Mouse (Mus musculus): ENCODE data around the gene Rabl6.
A peak's percentile ranks its signal among the peaks of the same experiment; 100 is the strongest.
"Not testable (repeated sequence)": the region's sequence is repeated elsewhere in the genome, so short reads cannot be mapped to it uniquely, and the experiment has no call there.

Rabl6 gene

DNA sequence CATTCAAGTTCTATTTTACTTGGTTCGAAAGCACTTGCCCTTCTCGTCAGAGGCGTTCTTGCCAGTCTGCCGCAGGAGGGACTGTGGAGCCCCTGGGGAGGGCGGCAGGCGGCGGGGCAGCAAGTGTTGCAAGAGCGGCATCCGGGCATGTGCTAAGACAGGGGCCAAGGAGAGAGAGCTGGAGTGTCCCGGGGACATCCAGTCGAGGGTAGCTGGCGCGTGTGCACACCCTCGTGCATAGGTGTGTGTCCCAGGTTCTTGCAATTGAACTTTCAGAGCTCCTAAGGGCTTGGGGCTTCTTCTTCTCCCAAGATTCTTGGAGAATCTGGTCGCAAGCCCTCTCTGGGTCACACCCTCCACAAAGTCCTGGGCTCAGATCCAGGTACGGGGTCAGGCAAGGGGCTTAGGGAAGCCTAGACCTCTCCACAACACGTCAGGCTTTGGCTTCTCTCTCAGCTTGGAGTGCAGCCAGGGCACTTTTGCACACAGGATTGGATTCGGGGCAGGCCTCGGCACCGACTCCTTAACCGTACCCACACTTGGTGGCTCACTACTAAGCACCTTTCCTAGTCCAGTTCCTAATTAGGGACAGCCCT, 32.8 kb downstream of the Rabl6 start:
- peak in 1 of 2 experiments; percentile 79 for DNase-seq (ENCODE audit: low spot score in 2 of 2)

DNA sequence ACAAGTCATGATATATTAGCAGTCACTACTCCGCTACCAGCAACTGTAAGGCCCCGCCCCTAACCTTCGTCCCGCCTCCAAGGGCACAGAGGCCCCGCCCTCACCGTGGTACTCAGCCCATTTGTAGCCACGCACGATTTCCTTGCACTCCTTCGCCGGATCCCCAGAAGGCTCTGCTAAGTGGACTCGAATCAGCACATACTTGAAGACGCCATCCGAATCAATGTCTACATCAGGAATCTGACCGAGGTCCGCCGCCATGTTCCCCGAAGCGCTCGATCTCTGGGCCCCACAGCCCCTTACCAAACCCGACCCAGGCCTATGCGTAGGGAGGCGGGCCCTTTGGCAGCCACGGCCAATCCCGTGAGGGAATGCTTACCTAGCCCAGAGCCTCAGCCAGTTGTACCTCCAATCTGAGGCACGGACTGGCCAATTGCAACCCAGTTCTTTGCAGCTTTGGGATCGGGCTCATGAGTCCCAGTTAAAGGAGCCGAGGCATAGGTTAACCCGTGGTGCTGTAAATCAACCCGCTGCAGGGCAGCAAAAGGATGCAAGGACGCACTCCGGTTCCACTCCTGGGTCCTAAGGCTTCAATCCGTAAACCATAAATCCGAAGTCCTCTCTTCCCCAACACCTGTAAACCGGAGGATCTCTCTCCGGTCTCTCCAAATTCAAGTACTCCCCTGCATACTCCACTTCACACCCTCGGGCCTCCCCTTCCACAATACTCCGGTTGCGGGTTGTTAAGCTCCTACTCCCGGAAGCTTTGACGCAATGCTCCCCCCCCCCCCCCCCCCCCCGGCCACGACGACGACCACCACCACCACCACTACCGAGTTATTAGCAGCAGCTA, 33.5 kb downstream of the Rabl6 start, which contains the start of the genes Mamdc4 and Phpt1:
Mamdc4 (minus strand) TSS at position 267 of the 853 bp plus-strand sequence.
Phpt1 (minus strand) TSS at position 646 of the 853 bp plus-strand sequence.
- peak; percentile 91 to 94 for DNase-seq (ENCODE audit: low spot score in 2 of 2)

DNA sequence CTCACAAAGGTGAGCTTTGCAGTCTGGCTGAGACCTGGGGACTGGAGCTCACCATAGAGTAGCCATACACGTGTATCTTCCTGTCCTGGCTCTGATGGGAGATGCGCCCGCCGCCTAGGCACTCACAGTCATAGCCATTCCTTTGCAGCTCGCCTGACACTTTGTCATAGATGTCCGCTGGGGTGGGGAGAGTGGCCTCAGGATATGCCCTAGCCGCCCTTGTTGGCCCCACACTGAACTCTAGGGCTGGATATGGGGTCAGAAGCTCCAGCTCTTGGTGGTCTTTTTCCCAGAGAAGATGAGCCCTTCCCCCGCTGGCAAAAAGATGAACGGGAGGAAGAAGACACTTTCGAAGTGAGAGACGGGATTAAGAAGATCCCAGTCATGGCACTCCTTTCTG, 34.2 kb downstream of the Rabl6 start:
- peak in 1 of 2 experiments; percentile 63 for DNase-seq (ENCODE audit: low spot score in 2 of 2)

DNA sequence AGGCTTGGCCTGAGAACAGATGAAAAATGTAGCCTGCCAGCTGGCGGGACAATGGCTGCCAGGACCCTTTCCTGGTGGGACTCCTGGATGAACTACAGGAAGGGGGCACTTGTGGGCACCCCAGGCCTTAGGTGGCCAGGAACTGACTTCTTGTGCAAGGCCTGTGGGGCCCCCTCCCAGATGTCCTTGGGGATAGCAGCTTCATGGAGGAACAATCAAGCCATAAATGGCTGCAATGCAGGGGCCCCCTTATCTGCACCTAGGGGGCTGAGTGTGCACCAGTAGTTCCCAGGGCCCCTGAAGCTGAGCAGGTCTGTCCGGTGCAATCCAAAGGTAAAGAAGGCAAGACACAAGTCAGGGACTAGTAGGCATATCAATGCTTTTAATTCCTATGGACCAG, 35.3 kb downstream of the Rabl6 start:
- DNase-seq (ENCODE audit: low spot score in 2 of 2) = peak in 1 of 2 experiments; percentile 61

DNA sequence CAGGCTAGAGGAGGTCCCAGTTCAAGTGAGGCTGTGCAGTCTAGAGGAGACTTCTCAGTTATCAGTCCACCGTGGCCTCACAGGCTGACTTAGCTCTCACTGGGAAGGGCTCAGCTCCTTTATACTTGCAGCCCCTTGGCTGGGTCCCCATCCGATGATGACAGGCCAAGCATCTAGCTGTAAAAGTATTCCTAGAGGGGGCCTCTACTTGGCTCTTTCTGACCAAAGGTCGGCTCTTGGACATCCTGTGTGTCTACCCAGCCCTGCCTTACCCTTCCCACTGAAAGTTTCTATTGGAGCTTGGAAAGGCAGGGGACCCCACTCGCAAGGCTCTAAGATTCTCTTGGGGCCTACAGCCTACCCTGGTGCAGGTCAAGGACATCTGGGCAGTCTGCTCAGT, 37.1 kb downstream of the Rabl6 start:
- DNase-seq (ENCODE audit: low spot score in 2 of 2) = no peak

DNA sequence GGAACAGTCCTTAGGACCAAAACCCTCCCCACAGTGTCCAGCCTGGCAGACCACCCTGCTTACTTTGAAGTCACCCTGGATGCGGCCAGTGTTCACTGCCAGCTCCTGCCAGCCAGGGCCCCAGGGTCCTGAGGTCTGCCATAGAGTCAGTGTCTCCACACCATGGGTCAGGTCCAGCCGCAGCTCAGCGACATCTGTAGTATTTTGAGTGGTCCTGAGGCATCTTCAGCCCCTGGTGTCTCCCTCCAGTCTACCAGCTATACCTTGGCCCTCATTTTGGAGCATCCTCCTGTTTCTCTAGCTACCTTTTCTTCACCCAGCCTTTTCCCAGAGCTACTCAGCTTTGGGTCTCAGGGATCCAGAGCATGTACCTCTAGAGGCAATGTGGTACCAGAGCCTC, 39.0 kb downstream of the Rabl6 start:
- DNase-seq (ENCODE audit: low spot score in 2 of 2) = peak in 1 of 2 experiments; percentile 56

DNA sequence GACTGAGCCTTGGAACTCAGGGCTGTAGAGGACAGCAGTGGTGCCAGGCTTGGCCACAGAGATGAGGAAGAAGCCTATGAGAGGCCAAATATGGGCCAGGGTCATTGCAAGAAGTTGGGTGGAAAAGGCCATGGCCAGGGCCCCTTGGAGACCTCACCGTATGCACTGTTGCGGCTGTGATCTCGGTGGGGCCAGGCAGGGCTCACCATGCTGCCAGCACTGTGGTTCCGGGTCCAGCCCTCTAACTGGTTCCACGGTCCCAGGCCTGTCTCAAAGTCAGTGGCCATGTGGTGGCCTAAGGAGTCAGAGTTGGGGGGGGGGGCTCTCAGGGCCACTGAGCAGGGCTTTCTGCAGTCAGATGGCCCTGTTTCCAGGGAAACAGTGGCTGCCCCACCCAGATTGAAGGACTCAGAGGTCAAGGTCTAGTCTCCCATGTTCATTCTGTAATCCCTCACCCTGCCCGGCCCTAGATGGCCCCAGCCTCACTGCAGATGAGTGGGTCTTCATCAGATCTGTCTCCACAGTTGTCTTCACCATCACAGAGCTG, 39.8 kb downstream of the Rabl6 start:
- DNase-seq (ENCODE audit: low spot score in 2 of 2) = no peak

DNA sequence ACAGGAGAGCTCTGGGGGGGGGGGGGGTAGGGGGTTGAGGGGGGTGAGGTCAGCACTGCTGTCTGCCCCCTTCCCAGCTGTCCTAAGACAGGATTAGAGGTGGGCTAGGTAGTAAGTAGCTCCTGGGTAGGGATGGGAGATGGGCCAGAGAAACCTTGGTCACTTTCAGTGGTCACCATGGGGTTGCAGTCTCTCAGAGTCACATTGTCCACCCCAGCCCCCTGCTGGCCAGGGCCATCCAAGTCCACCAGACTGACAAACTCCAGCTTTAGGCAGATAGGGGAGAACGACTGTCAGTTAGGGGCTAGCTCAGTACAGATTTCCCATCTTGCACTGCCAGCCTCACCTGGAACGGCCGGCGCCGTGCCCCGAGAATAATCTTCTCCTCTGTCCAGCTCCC, 41.8 kb downstream of the Rabl6 start:
- DNase-seq (ENCODE audit: low spot score in 2 of 2) = no peak

DNA sequence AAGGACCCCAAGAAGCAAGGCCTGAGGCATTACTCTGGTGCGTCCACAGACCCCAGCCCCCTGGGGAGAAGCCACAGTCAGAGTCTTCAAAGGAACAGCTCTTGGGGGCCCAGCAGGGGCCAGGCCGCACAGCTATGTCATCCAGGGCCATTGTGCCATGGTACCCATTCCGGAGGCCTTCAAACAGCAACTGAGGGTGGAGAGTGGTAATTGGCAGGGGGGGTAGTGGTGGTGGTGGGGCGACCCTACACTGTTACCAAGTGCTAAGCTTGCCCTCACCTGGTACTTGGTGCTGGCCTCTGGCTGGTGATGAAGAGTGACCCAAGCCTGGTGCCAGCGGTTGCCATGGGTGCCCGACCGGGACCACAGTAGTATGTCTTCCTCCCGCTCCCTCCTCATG, 42.6 kb downstream of the Rabl6 start:
- DNase-seq (ENCODE audit: low spot score in 2 of 2) = no peak

DNA sequence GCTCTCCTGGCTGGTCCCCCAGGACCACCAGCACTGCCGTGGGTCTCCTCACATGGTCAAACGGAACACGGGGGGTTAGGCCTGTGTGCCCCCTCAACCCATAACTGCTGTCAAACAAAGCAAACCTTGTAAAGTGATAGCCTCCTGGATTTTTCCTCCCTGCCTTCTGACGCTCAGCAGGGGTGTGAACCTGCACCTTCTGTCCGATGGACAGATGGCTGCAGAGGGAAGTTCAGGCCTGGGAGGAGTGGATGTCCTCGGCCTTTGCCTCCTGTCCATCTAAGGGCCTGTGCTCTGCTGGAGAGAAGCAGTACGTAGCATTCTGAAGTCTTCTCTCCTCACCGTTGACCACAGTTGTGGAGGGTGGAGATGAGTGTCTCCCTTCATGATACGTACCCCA, 46.4 kb downstream of the Rabl6 start:
- DNase-seq (ENCODE audit: low spot score in 2 of 2) = no peak

DNA sequence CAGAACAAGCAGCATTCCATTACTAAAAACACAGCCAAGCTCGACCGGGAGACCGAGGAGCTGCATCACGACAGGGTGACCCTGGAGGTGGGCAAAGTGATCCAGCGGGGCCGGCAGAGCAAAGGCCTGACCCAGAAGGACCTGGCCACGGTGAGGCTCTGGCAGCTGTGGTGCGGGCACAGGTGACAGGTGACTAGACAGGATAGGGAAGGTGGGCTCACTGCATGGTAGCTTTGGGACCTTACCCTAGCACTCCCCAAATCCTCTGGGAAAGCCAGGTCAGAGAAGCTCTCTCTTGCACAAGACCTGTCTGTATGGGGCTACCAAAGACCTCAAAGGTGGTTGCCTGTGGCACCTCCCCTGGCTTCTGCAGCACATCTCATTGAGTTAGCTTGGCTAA, 47.8 kb downstream of the Rabl6 start:
- DNase-seq (ENCODE audit: low spot score in 2 of 2) = no peak

DNA sequence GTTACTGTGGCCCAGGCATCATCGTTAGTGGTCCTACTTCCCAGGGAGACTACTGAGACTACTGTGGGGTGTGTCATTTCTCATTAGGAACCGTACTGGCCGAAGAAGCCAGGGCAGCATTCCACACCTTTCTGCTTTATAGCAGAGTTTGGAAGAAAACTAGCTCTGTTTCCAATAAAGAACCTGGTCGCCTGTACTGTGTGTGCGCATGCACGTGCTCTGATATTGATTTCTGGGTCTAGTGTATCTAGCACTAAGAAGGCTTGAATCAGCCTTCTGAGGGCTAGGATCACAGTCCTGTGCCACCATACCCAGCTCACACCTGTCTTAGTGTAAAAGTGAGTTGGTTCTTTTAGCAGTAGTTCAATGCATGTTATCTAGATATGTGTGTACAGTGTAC, 49.5 kb downstream of the Rabl6 start:
- DNase-seq (ENCODE audit: low spot score in 2 of 2) = no peak

DNA sequence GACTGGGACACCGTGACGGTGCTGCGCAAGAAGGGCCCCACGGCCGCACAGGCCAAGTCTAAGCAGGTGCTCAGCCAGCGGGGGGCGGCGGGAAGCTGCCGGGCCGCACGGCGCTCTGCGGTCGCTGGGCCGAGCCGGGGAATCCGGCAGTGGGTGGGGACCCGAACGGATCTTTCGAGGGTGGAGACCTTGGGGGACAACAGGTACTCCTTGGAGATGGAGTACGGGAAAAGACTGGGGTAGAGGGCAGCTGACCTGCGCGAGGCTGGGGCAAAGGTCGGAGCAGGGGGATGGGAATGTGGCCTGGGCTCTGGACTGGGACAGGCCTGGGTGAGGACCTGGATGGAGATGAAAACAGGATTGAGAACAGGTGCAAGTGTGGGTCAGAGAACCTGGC, 50.4 kb downstream of the Rabl6 start:
- DNase-seq (ENCODE audit: low spot score in 2 of 2) = no peak

DNA sequence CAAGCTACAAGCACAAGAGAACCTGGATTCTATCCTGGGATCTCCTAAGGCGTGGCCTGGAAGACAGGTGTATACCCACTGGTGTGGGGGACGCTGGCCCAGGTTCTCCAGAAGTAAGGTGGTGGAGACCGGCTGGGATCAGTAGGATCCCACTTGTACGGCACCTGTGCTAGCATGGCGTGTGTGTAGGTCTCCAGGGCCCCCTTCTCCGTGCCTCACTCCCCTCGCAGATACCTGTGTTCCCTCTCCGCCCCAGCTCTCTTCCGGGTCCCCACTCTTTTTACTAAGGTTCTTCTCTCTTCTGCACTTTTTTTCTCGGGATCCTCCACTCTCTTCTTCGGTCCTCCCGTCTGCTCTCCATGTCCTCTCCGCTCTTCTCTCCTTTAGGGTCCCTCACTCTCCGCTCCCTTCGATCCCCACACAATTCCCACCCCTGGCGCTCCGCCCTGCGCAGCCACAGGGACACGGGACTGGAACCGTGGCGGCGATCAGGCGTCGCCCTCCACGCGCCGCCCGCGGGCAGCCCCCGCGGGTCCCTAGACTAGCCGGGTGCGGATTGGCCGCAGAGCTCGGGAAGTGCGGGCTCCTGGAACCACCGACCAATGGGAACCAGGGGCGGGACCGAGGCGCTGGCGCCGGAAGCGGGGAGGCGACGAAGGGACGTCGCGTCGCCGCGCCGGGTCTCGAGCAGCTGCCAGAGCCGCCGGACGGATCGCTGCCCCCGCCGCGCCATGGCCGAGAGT, 50.9 kb downstream of the Rabl6 start, which contains the start of gene Edf1:
Edf1 (plus strand) TSS at position 627 of the 743 bp plus-strand sequence.
- peak; percentile 93 to 96 for DNase-seq (ENCODE audit: low spot score in 2 of 2)

DNA sequence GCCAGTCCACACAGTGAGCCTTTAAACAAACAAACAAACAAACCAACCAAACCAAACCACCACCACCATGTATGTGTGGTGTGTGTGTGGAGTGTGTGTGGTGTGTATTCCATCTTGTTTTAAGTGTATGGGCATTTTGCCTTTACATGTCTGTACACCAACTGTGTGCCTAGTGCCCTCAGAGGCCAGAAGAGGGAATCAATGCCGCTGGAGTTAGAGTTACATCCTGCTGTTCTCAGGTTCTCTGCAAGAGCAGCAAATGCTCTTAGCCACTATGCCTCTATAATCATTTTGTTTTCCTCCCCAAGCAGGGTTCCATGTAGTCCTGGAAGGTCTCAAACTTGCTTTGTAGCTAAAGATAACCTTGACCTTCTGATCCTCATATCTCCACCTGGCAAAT, 52.0 kb downstream of the Rabl6 start:
- DNase-seq (ENCODE audit: low spot score in 2 of 2) = no peak

DNA sequence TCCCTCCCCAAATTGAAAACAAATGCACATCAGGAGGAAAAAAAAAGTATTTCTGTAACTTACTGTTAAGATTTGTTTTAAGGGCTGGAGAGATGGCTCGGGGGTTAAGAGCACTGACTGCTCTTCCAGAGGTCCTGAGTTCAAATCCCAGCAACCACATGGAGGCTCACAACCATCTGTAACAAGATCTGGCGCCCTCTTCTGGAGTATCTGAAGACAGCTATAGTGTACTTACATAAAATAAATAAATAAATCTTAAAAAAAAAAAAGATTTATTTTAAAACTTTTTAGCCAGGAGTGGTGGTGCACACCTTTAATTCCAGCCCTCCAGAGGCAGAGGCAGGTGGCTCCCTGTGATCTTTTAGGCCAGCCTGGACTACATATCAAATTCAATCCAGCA, 52.8 kb downstream of the Rabl6 start:
- DNase-seq (ENCODE audit: low spot score in 2 of 2) = not testable (repeated sequence)

DNA sequence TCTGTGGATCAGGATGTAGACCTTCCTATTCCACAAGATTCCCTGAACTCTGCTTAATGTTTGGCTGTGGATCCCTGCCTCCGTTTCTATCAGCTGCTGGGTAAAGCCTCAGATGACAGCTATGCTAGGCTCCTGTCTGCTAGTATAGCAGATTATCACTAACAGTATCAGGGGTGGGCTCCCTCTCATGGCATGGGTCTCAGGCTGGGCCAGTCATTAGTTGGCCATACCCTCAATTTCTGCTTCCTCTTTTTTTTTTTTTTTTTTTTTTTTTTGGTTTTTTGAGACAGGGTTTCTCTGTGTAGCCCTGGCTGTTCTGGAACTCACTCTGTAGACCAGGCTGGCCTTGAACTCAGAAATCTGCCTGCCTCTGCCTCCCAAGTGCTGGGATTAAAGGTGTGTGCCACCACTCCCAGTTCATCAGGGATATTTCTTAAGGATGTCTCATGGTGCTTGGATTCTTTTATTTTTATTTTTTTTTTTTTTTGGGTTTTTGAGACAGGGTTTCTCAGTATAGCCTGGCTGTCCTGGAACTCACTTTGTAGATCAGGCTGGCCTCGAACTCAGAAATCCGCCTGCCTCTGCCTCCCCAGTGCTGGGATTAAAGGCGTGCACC, 55.0 kb downstream of the Rabl6 start:
- not testable (repeated sequence) for DNase-seq (ENCODE audit: low spot score in 2 of 2)

DNA sequence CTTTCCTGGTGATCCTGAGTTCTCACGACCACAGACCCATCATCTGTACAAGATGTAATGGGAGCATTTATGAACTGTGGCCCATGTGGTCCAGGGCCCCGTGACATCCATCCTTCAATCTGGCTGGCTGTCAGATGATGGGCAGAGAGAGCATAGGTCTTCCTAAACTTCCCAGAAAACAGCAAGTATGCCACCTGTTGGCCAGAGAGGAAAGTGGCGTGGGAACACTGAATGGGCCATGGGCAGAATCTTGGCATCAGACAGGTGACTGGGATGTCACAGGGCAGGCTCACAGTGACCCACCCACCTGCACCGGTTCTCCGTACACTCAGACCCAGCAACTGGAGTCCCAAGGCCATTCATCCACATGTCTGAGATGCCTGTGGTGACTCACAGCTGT, 57.1 kb downstream of the Rabl6 start:
- peak in 1 of 2 experiments; percentile 65 for DNase-seq (ENCODE audit: low spot score in 2 of 2)

DNA sequence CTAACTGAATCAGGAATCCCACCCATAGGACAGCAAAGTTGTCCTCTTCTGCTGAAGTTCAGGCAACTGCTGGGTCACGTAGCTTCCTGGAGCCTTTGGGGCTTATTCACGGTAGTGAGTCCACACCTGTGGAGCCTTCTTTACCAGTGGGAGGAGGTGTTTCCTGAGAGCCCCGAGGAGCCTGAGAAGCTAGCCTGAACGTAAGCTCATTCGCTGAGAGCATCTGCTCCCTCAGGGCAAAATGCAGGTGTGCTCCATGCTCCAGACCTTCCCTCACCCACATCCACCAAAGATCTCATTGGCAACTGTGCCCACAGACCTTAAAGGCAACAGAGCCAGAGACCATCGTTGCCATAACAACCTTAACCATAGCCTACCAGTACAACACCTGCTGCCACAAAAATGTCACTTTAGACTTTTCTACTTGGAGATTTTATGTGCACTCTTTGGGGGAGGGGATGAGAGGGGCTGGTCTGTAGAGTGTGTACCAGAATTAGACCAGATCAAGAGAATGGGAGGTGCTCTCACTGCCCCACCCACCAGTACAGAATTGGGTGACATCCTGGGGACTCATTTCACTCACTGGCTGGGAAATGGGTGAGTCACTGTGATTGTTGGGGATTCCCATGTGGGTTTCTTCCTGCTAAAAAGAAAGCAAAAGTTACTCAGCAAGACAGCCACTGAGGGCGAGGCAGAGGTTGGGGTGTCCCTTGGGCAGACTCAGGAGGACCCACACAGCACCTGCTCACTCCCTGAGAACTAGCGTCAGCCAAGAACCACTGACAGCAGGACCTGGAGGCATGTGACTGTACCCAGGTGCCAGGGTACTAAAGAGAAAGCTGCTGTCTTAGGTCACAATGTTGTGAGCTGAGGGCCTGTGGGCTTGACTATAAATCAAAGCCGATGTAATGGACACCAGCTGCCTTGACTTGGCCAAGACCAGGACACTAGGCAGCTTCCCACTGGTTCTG, 59.0 kb downstream of the Rabl6 start:
- peak in 1 of 2 experiments; percentile 57 for DNase-seq (ENCODE audit: low spot score in 2 of 2)

DNA sequence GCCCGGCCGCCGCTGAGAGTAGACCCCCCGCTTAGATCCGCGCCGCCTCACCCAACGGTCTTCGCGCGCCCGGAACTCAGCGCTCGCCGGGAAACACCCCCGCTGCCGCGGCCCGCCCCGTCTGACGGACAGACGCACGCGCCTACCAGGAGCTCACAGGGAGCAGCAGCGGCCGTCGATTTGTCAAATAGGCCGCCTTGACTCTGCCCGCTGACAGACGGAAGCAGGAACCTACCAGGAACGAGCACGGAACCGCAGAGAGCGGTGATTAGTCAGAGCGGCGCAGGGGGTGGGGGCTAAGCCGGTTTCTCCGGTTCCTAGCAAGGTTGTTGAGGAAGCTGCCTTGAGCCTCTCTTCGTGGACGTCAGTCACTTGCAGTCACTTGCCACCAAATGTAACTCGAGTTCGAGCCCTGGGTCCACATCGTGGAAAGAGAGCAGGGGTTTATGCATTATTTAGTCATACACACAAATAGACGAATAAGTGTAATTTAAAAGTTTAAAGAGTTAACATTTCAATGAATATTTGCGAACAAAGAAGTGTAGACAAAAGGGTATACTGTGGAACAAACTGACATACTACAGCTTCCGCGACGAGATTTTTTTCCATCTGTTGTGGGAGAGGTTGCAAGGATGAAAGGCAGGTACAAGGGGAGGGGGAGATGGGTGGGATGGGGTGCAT, 61.4 kb downstream of the Rabl6 start, which contains the start of gene Traf2:
Traf2 (minus strand) TSS at position 130 of the 681 bp plus-strand sequence.
- DNase-seq (ENCODE audit: low spot score in 2 of 2) = peak; percentile 98
